Mouse (Mus musculus) limb, embryonic 12.5 days (tissue): Measurements from ENCODE around the gene Plac9a. TPM values are rescaled to one million over a fixed set of nuclear protein-coding genes. Genes with fewer than 3 reads are reported as not detected.
"Not testable (repeated sequence)": the region's sequence is repeated elsewhere in the genome, so short reads cannot be mapped to it uniquely, and the experiment has no call there.

Experiments
- ATAC-seq: fragments of 200-750 bp; cut with Nextera tagmentation; 2 replicates; pipeline ENCODE4 v1.8.0; 2017; ENCODE audit warnings: low read depth, moderate TSS enrichment; ENCODE audit not compliant: insufficient number of reproducible peaks, insufficient read depth, low FRiP score, low TSS enrichment
- H3K27ac ChIP-seq: fragments of 300-500 bp; sonication (generic); 2 replicates; pipeline ENCODE4 v1.5.1; 2016; ENCODE audit warnings: mild to moderate bottlenecking, moderate library complexity
- H3K27me3 ChIP-seq: fragments of 300-500 bp; sonication (generic); 2 replicates; pipeline ENCODE4 v1.6.1; 2016; ENCODE audit warnings: mild to moderate bottlenecking, moderate library complexity
- H3K36me3 ChIP-seq: fragments of 300-500 bp; sonication (generic); 2 replicates; pipeline ENCODE4 v1.6.1; 2016; ENCODE audit warnings: mild to moderate bottlenecking, moderate library complexity
- H3K4me1 ChIP-seq: fragments of 300-500 bp; sonication (generic); replicated peaks from 2 replicates; pipeline ENCODE4 v1.6.1; 2016
- H3K4me2 ChIP-seq: fragments of 300-500 bp; sonication (generic); 2 replicates; pipeline ENCODE4 v1.6.1; 2016; ENCODE audit warnings: mild to moderate bottlenecking, moderate library complexity
- H3K4me3 ChIP-seq: fragments of 300-500 bp; sonication (generic); replicated peaks from 2 replicates; pipeline ENCODE4 v1.5.1; 2016; ENCODE audit warnings: mild to moderate bottlenecking
- H3K9ac ChIP-seq: fragments of 300-500 bp; sonication (generic); replicated peaks from 2 replicates; pipeline ENCODE4 v1.6.1; 2016; ENCODE audit warnings: mild to moderate bottlenecking, moderate library complexity
- H3K9me3 ChIP-seq: fragments of 300-500 bp; sonication (generic); 2 replicates; pipeline ENCODE4 v1.6.1; 2016; ENCODE audit warnings: mild to moderate bottlenecking, moderate library complexity
- WGBS: fragments of 180-500 bp; shearing (Covaris S2); methylation state at CpG from one replicate; pipeline ENCODE4 v1.1.7; 2016; 5-methylcytosine and 5-hydroxymethylcytosine counted together
- polyA plus RNA-seq: library from polyadenylated mRNA; unstranded; fragments of >200 nt; fragmentation: Nextera tagmentation; extraction: Ambion mirVana; gene quantifications from 2 replicates; pipeline ENCODE4 v1.2.1, GENCODE M21; 2016

Gene Plac9a
- not detected in 2 replicates for polyA plus RNA-seq

DNA sequence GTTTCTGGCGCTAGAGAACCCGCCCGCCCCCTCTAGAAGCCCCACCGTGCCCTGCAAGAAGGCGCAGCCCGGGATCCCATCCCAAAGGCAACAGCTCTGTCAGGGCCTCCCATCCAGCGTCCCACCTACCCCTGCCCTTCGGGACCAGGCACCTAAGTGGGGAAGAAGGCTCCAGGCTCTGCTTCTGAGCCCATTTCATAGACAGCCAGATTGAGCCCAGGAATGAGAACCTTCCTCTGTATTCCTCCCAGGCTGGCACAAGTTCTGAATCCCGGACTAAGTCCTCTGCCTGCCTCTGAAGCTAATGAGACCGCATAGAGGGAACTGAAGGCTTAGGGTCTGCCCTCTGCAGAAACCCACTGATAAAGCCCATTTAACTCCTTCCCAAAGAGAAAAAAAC lies at the start of gene Plac9a:
Plac9a (minus strand) TSS at position 101 of the 400 bp plus-strand sequence.
- H3K4me2 ChIP-seq, H3K27me3 ChIP-seq, H3K4me3 ChIP-seq, H3K9ac ChIP-seq, H3K4me1 ChIP-seq, H3K9me3 ChIP-seq, ATAC-seq, H3K36me3 ChIP-seq, H3K27ac ChIP-seq: not testable (repeated sequence)
- no CpG with 5 or more reads among the region's 10 CpGs for WGBS

DNA sequence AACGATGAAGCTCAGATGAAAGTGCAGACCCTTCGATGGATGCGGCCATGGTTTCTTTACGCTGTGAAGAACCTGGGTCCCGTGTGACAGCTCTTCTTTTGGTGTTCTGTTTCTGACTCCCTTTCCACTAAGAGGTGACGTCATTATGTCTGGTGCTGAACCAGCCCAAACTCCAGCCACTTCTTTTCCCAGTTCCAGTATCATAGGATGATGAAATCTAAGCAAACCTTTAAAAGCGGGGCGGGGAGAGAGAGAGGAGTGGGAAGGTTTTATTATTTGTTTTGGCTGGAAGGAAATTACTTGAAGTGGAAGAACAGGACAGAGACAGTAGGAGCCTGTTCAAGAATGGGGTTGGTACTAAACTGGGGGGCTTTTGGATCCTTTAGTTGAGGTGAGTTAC lies 35.1 kb upstream of the Plac9a start, which contains the start of gene Cphx1:
Cphx1 (plus strand) TSS at position 301 of the 400 bp plus-strand sequence.
- not testable (repeated sequence) for H3K36me3 ChIP-seq, ATAC-seq, H3K4me3 ChIP-seq, H3K9me3 ChIP-seq, H3K9ac ChIP-seq, H3K4me1 ChIP-seq, H3K4me2 ChIP-seq, H3K27ac ChIP-seq, H3K27me3 ChIP-seq
- no CpG with 5 or more reads among the region's 8 CpGs for WGBS

DNA sequence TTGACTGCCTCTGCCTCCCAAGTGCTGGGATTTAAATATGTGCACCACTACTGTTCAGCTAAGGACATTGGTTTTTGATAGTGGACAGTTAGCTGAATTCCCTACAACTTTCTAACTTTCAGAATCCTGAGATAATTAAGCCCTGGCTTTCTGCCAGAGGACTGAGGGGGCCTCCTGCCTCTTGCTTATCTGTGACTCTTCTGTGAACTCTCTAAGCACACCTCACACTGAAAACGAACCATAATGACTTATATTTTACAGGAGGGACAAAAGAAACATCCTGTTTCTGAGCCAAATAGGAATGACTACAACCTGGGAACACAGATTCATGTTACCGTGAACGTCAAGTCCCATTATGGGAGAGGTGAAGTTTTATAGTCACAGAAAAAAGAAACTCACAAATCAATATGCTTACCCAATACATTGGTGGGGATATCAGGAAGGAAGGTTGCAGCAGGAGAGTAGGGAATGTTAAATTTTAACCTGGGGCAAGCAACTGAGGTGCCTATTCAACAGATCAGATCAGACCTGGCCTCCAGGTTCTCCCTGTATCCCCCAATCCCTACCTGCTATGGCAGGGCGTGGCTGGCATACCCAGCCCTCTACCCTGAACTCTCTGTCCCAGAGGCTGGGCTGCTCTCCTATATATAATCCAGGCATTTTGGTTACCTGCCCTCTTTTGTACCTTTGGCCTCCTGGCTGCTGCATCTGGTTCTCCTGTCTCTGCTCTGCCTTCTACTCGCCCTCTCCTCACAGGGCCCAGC lies 34.1 kb upstream of the Plac9a start:
- not testable (repeated sequence) for H3K9ac ChIP-seq, H3K4me1 ChIP-seq, H3K36me3 ChIP-seq, H3K9me3 ChIP-seq, H3K4me3 ChIP-seq, H3K27ac ChIP-seq, ATAC-seq, H3K4me2 ChIP-seq, H3K27me3 ChIP-seq
- WGBS = no CpG with 5 or more reads among the region's 5 CpGs

DNA sequence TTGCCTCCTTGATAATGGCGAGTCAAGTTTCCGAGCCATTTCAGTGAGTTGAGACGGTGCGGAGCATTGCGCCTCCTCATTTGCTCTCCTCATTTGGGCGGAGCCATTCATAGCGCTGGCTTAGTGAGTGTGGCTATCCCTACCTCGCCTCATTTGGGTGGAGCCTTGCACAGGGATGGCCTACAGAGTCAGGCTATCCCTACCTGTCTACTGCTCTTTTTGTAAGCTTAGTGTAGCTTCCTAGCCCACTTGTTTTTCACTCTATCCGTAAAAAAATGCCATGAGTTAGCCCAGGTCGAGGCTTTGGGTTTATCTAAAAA lies 24.6 kb upstream of the Plac9a start, which contains the start of gene Tmem254a:
Tmem254a (minus strand) TSS at position 111 of the 320 bp plus-strand sequence.
- not testable (repeated sequence) for H3K9ac ChIP-seq, H3K27ac ChIP-seq, H3K4me3 ChIP-seq, H3K9me3 ChIP-seq, ATAC-seq, H3K4me1 ChIP-seq, H3K27me3 ChIP-seq, H3K4me2 ChIP-seq, H3K36me3 ChIP-seq
- no CpG with 5 or more reads among the region's 10 CpGs for WGBS

DNA sequence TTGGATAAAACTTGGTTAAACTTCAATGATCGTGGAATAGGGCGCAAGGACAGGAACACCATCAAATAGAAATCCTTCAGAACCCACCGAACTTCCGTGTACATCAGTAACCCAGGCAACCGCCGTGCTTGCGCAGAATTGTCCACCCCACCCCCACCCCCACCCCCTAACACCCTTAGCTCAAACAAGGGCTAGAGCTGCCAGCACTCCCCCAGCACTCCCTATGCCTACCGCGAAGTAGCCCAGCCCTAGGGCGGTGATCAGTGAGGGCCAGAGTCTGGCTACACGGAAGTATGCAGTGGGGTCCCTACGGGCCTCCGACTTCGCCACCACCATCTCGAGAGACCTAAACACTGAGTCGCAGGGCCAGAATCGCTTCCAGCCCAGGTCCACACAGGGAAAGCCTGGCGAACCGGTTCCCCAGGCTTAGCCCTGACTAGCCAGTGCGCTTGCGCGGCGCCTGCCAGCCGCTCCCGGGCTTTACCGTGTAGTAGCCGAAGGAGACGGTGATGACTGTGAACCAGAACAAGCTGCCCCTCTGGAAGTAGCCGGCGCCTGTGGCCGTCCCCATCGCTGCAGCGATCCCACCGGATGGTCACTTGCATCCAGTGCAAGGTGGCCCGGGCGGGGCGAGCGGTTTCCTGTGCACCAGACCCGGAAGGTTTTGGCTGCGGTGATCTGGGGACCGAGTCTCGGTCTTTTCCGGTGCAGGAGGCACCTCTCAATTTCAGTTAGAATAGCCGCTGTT lies 24.1 kb upstream of the Plac9a start:
- H3K4me1 ChIP-seq, H3K9me3 ChIP-seq, H3K4me2 ChIP-seq, H3K4me3 ChIP-seq, H3K9ac ChIP-seq, H3K36me3 ChIP-seq, H3K27me3 ChIP-seq, H3K27ac ChIP-seq: not testable (repeated sequence)
- WGBS = no CpG with 5 or more reads among the region's 44 CpGs
- 0 out of 2 replicates have a peak, but pooled peaks have one; percentile 47 for ATAC-seq

DNA sequence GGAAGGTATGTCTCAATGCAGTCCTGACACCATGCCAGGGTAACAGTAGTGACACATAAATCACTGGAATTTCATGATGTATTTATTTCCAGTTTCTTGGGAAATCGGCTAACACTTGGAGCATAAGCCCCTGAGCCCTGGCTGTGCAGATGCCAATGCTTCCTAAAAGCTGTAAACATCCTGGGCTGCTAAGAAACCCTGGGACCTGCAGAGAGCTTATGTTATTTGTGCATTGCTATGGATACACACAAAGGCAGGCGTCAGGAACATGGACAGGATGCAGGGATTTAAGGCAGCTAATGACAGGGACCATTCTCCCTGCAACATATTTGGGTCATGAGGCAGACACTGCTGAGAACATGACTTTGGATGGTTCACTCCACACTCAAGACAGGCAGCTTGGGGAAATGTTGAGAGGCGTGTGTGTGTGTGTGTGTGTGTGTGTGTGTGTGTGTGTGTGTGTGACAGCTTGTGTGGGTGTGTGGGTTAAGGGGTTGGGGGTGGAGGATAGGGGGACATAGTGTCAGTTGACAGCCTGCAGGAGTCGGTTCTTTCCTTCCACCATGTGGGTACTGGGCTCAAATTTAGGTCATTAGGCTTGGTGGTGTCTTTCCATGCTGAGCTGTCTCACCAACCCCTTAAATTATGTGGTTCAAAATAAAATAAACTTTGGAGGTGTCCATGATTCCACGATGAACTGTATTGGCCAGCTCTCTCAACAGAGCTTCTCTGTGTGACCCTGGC lies 15.7 kb upstream of the Plac9a start:
- H3K27ac ChIP-seq, H3K9ac ChIP-seq: not testable (repeated sequence)
- no CpG with 5 or more reads among the region's 5 CpGs for WGBS

DNA sequence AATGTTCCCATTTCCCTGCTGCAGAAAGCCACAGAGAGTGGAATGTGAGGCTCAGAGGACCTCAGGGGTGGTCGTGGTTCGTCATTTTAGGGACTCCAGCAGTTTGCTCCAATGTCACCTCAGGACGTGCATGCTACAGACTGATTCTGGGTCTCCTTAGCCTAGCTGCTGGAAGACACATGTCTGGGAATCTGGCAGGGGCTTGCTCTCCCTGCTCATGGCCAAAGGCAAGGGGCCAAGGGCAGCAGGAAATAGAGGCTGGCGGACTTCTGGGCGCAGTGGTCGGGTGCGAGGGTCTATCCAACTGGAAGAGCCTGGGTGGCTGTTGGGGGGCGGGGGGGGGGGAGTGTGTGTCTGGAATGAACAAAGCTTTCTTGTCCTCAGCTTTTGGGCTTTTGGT lies 6.1 kb upstream of the Plac9a start:
- ATAC-seq, H3K36me3 ChIP-seq: not testable (repeated sequence)
- no CpG with 5 or more reads among the region's 8 CpGs for WGBS

More for the DNA sequence above, 15.7 kb upstream of the Plac9a start:
- H3K27me3 ChIP-seq, H3K36me3 ChIP-seq, H3K4me3 ChIP-seq, H3K4me1 ChIP-seq, H3K9me3 ChIP-seq, ATAC-seq, H3K4me2 ChIP-seq: not testable (repeated sequence)

DNA sequence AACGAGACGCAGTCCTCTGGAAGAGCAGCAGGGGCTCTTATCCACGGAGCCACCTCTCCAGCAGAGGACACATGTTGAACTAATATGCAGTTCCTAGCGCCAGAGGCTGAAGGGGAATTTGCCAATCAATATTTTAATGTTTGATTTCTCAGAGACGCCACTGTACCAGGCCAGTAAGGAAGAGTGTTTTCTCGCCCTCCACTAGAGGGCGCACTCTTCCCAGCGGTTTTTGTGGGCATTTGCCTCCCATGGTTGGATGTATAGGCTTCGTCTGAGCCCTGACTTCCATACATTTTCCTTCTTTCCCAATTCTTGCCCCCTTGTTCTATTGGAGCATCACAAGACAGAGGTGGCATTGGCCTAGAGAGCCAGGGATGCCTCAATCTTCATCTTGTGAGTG lies 4.4 kb upstream of the Plac9a start:
- no CpG with 5 or more reads among the region's 9 CpGs for WGBS

More for the DNA sequence above, 6.1 kb upstream of the Plac9a start:
- H3K27ac ChIP-seq, H3K4me2 ChIP-seq, H3K27me3 ChIP-seq, H3K4me3 ChIP-seq, H3K9me3 ChIP-seq, H3K9ac ChIP-seq, H3K4me1 ChIP-seq: not testable (repeated sequence)

DNA sequence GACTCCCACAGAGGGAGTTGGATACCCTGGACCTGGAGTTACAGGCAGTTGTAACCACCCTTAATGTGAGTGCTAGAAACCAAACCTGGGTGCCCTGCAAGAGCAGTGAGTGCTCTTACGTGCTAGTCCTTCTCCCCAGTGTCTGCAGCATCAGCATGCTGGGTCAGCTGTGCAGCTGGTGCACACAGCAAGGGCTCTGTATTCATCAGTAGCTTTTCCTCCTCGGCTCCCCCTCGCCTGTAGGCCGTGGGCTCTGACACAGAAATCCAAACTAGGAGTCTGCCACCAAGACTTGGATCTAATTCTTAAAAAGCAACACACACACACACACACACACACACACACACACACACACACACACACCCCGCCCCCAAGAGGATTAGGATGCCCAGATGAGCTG lies 2.3 kb upstream of the Plac9a start:
- not testable (repeated sequence) for H3K4me2 ChIP-seq, H3K27me3 ChIP-seq, H3K36me3 ChIP-seq, H3K9ac ChIP-seq, H3K4me1 ChIP-seq, ATAC-seq, H3K9me3 ChIP-seq, H3K27ac ChIP-seq, H3K4me3 ChIP-seq
- WGBS = 60% methylated on average over 1 of the region's 5 CpGs

More for the DNA sequence above, 4.4 kb upstream of the Plac9a start:
- not testable (repeated sequence) for H3K9me3 ChIP-seq, H3K4me3 ChIP-seq, H3K27me3 ChIP-seq, H3K36me3 ChIP-seq, H3K4me1 ChIP-seq, ATAC-seq, H3K4me2 ChIP-seq, H3K27ac ChIP-seq, H3K9ac ChIP-seq

DNA sequence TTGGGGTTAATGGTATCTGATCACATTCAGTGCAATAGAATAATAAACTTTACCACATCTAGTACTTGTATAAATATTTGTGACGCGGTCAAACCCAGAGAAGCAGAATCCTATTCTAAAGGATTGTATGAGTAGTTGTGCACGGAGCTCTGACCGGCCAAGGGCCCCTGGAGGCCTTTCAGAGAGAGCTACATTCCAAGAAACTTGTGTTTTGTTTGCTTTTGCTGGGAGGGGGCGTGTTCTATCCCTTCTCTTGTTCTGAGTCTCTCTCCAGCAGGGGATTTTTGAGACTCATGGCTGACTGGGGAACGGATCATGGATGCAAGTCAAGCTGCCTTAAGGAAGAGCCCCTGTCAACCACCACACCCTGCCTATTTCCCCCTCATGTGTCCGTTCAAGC lies 7.2 kb downstream of the Plac9a start:
- not testable (repeated sequence) for H3K36me3 ChIP-seq, H3K4me2 ChIP-seq, H3K4me3 ChIP-seq, H3K9me3 ChIP-seq, H3K27me3 ChIP-seq, H3K9ac ChIP-seq, H3K4me1 ChIP-seq, H3K27ac ChIP-seq, ATAC-seq
- no CpG with 5 or more reads among the region's 7 CpGs for WGBS

DNA sequence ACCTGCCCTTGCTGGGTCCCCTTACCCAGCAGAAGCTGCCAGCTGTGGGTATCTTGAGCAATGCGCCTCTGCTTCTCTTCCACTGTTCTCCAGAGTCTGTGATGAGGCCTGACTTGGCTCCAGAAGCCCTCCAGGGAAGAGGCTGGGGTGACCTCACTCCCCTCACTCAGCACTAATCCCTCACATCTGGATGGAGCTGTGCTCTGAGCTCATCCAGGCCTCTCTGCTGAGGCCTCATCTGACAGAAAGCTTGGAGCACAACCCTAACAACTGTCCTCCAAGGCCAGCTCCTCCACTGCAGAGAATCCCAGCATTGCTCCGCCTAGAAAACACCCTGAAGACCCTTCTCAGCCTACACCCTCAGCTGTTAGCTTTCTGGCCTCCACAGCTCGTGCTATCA lies 8.3 kb downstream of the Plac9a start:
- not testable (repeated sequence) for H3K27me3 ChIP-seq, H3K4me3 ChIP-seq, H3K9ac ChIP-seq, H3K27ac ChIP-seq, H3K36me3 ChIP-seq, H3K4me2 ChIP-seq, ATAC-seq, H3K4me1 ChIP-seq, H3K9me3 ChIP-seq
- no CpG with 5 or more reads among the region's 3 CpGs for WGBS
